Mouse (Mus musculus): ENCODE measurements at regions not wholly inside any gene's neighbourhood (a gene's known extent, or its start where the extent isn't known, plus 50 kb on each side); places are given as distances from the start of the nearest gene placed in this dataset.

- H3K4me3 ChIP-seq (ENCODE audit: control insufficient read depth in 1 of 2, insufficient read depth in 1 of 2, low read depth in 2 of 2, low read length in 2 of 2), result no peak overlapping the region
- DNase-seq (ENCODE audit: low read depth, low spot score), result no peak
- no peak overlapping the region for H3K9ac ChIP-seq (ENCODE audit: control insufficient read depth, low read depth, low read length, poor library complexity, severe bottlenecking)
- no peaks in the 10 kb centered on the region for H3K27me3 ChIP-seq (ENCODE audit: control insufficient read depth in 1 of 2, insufficient read depth in 2 of 2, low read length in 2 of 2)
- no peaks in the 10 kb centered on the region for H3K79me2 ChIP-seq (ENCODE audit: control insufficient read depth, insufficient read depth, low read length, poor library complexity)
- TF ChIP-seq MXI1 (IDR thresholded peaks at IDR 0.05; ENCODE audit: low read depth, low read length) (no peak), SMC3 (IDR thresholded peaks at IDR 0.05; ENCODE audit: low read depth, low read length) (no peak)
- H3K4me1 ChIP-seq (ENCODE audit: control insufficient read depth in 1 of 2, insufficient read depth in 2 of 2, low read length in 2 of 2), result no peaks in the 10 kb centered on the region
- H3K36me3 ChIP-seq (ENCODE audit: control insufficient read depth in 1 of 2, insufficient read depth in 2 of 2, low read length in 2 of 2), result no peaks in the 10 kb centered on the region
- H3K27ac ChIP-seq (ENCODE audit: control insufficient read depth, low read depth, low read length), result no peak overlapping the region
- no peaks in the 10 kb centered on the region for H3K9me3 ChIP-seq (replicated peaks; ENCODE audit: insufficient read depth, low read length)
Measured at GRCm38 (mm10) chr14:24930251-24930650, 443.3 kb downstream of the Rps24 start.

GRCm38 (mm10) chr14:24937876-24938275, 451.0 kb downstream of the Rps24 start:
- no peak overlapping the region for H3K9ac ChIP-seq (ENCODE audit: control insufficient read depth, low read depth, low read length, poor library complexity, severe bottlenecking)
- no peaks in the 10 kb centered on the region for H3K36me3 ChIP-seq (ENCODE audit: control insufficient read depth in 1 of 2, insufficient read depth in 2 of 2, low read length in 2 of 2)
- no peak overlapping the region for H3K4me3 ChIP-seq (ENCODE audit: control insufficient read depth in 1 of 2, insufficient read depth in 1 of 2, low read depth in 2 of 2, low read length in 2 of 2)
- H3K9me3 ChIP-seq (replicated peaks; ENCODE audit: insufficient read depth, low read length), result no peaks in the 10 kb centered on the region
- no peaks in the 10 kb centered on the region for H3K4me1 ChIP-seq (ENCODE audit: control insufficient read depth in 1 of 2, insufficient read depth in 2 of 2, low read length in 2 of 2)
- TF ChIP-seq ZNF384 (IDR thresholded peaks at IDR 0.05; ENCODE audit: low read depth, low read length) (no peak), USF2 (IDR thresholded peaks at IDR 0.05; ENCODE audit: borderline replicate concordance in 1 of 2, insufficient read depth in 1 of 2, low read depth in 1 of 2, low read length in 2 of 2) (no peak), UBTF (IDR thresholded peaks at IDR 0.05; ENCODE audit: borderline replicate concordance, insufficient read depth, low read depth, low read length) (no peak), BHLHE40 (IDR thresholded peaks at IDR 0.05; ENCODE audit: borderline replicate concordance, low read depth, low read length) (no peak), SMC3 (IDR thresholded peaks at IDR 0.05; ENCODE audit: low read depth, low read length) (no peak), EP300 (IDR thresholded peaks at IDR 0.05; ENCODE audit: low read depth in 1 of 2, low read length in 2 of 2) (no peak), RCOR1 (IDR thresholded peaks at IDR 0.05; ENCODE audit: low read depth, low read length) (no peak), MEF2A (IDR thresholded peaks at IDR 0.05; ENCODE audit: extremely low read depth, insufficient replicate concordance, low read depth, low read length, poor library complexity, severe bottlenecking) (no peak), HCFC1 (IDR thresholded peaks at IDR 0.05; ENCODE audit: low read depth, low read length) (no peak)
- no peaks in the 10 kb centered on the region for H3K79me2 ChIP-seq (ENCODE audit: control insufficient read depth, insufficient read depth, low read length, poor library complexity)
- no peak for DNase-seq (ENCODE audit: low read depth, low spot score)
- no peaks in the 10 kb centered on the region for H3K27me3 ChIP-seq (ENCODE audit: control insufficient read depth in 1 of 2, insufficient read depth in 2 of 2, low read length in 2 of 2)
- H3K27ac ChIP-seq (ENCODE audit: control insufficient read depth, low read depth, low read length), result no peak overlapping the region

- TF ChIP-seq CTCF (IDR thresholded peaks at IDR 0.05 in 2 of 3, conservative IDR thresholded peaks at IDR 0.05 in 1 of 3; ENCODE audit: control insufficient read depth in 1 of 3, insufficient read depth in 1 of 3, low read depth in 2 of 3, low read length in 3 of 3, poor library complexity in 1 of 3, severe bottlenecking in 1 of 3), result no peak
- no peak for TF ChIP-seq MXI1 (IDR thresholded peaks at IDR 0.05; ENCODE audit: low read depth, low read length)
- no peak for TF ChIP-seq TCF12 (IDR thresholded peaks at IDR 0.05; ENCODE audit: low read depth, low read length)
- TF ChIP-seq USF1 (IDR thresholded peaks at IDR 0.05; ENCODE audit: low read depth, low read length), result no peak
- TF ChIP-seq MEF2A (IDR thresholded peaks at IDR 0.05; ENCODE audit: extremely low read depth, insufficient replicate concordance, low read depth, low read length, poor library complexity, severe bottlenecking), result no peak
- no peak for TF ChIP-seq JUND (IDR thresholded peaks at IDR 0.05; ENCODE audit: low read depth, low read length)
- no peak for TF ChIP-seq MAFK (IDR thresholded peaks at IDR 0.05; ENCODE audit: borderline replicate concordance, low read depth, low read length)
- no peaks in the 10 kb centered on the region for H3K79me2 ChIP-seq (ENCODE audit: control insufficient read depth, insufficient read depth, low read length, poor library complexity)
- no peaks in the 10 kb centered on the region for H3K27me3 ChIP-seq (ENCODE audit: control insufficient read depth in 1 of 2, insufficient read depth in 2 of 2, low read length in 2 of 2)
- no peaks in the 10 kb centered on the region for H3K4me1 ChIP-seq (ENCODE audit: control insufficient read depth in 1 of 2, insufficient read depth in 2 of 2, low read length in 2 of 2)
- DNase-seq (ENCODE audit: low read depth, low spot score), result no peak
- H3K9ac ChIP-seq (ENCODE audit: control insufficient read depth, low read depth, low read length, poor library complexity, severe bottlenecking), result no peak overlapping the region
- no peaks in the 10 kb centered on the region for H3K9me3 ChIP-seq (replicated peaks; ENCODE audit: insufficient read depth, low read length)
- no peaks in the 10 kb centered on the region for H3K36me3 ChIP-seq (ENCODE audit: control insufficient read depth in 1 of 2, insufficient read depth in 2 of 2, low read length in 2 of 2)
- no peak overlapping the region for H3K4me3 ChIP-seq (ENCODE audit: control insufficient read depth in 1 of 2, insufficient read depth in 1 of 2, low read depth in 2 of 2, low read length in 2 of 2)
- no peak overlapping the region for H3K27ac ChIP-seq (ENCODE audit: control insufficient read depth, low read depth, low read length)
Measured at GRCm38 (mm10) chr14:24939068-24939467, 452.1 kb downstream of the Rps24 start.
